Mouse (Mus musculus): ENCODE measurements around the gene Ifitm10. TPM values are rescaled to one million over a fixed set of nuclear protein-coding genes. Genes with fewer than 3 reads are reported as not detected.

Gene Ifitm10
- polyA plus RNA-seq, 1 experiment = not detected

DNA sequence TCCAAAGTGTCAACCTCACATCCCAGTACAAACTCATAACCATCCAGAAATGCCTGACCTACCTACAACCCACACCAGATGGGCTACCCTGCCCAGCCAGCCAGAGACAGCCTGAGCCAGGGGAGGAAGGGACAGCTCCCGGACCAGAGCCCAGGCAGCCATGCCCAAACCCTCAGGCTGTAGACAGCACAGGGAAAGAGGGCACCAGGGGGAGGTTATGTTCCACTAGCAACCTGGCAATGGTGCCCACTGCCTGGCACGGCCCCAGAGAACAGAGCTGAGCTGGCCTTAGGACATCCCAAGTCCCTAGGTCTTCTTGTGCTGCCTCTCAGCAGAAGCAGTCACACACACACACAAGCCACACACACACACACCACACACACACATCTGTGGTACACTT, 4.7 kb downstream of the Ifitm10 start:
- H3K4me3 ChIP-seq (ENCODE audit: control insufficient read depth, low read depth, low read length) = no peak overlapping the region
- H3K4me1 ChIP-seq (ENCODE audit: control insufficient read depth, insufficient read depth, low read length) = peaks cover 11% of the 10 kb centered on the region
- TF ChIP-seq CTCF (IDR thresholded peaks at IDR 0.05; ENCODE audit: control insufficient read depth, insufficient read depth, insufficient replicate concordance, low read depth, low read length) (no peak), POLR2A (IDR thresholded peaks at IDR 0.05; ENCODE audit: control insufficient read depth, low read depth, low read length) (no peak)
- H3K27me3 ChIP-seq (ENCODE audit: control insufficient read depth, insufficient read depth, low read length) = no peaks in the 10 kb centered on the region
- no peak overlapping the region for H3K27ac ChIP-seq (ENCODE audit: control insufficient read depth, insufficient read depth, low read depth, low read length)
- no peaks in the 10 kb centered on the region for H3K36me3 ChIP-seq (ENCODE audit: control insufficient read depth, insufficient read depth, low read length)

DNA sequence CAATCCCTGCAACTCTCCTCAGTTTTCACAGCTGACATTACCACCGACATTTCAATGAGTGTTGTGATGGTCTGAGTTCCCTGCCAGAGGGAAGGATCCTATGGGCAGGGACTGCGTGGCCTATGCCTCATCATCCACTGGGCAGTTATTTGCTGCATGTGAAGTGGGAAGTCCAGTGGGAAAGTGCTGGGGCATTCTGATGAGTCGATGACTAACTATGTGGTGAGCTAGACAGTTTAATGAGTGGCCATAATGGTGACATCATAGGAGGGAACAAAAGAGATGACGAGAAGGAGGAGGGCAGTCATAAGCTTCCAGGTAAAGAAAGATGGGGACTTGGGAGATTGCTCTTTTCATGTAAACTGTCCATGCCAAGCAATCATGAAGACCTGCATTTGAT, 10.4 kb downstream of the Ifitm10 start:
- no peak overlapping the region for H3K4me3 ChIP-seq (ENCODE audit: control insufficient read depth, low read depth, low read length)
- TF ChIP-seq POLR2A (IDR thresholded peaks at IDR 0.05; ENCODE audit: control insufficient read depth, low read depth, low read length) = no peak
- no peak for TF ChIP-seq CTCF (IDR thresholded peaks at IDR 0.05; ENCODE audit: control insufficient read depth, insufficient read depth, insufficient replicate concordance, low read depth, low read length)

GRCm38 (mm10) chr7:142360743-142361142, 12.8 kb downstream of the Ifitm10 start:
- Histone ChIP-seq H3K27ac (ENCODE audit: control insufficient read depth, insufficient read depth, low read depth, low read length) (no peak overlapping the region), H3K4me3 (ENCODE audit: control insufficient read depth, low read depth, low read length) (no peak overlapping the region), H3K4me1 (ENCODE audit: control insufficient read depth, insufficient read depth, low read length) (no peaks in the 10 kb centered on the region), H3K27me3 (ENCODE audit: control insufficient read depth, insufficient read depth, low read length) (no peaks in the 10 kb centered on the region), H3K36me3 (ENCODE audit: control insufficient read depth, insufficient read depth, low read length) (no peaks in the 10 kb centered on the region)
- TF ChIP-seq CTCF (IDR thresholded peaks at IDR 0.05; ENCODE audit: control insufficient read depth, insufficient read depth, insufficient replicate concordance, low read depth, low read length) = no peak
- TF ChIP-seq POLR2A (IDR thresholded peaks at IDR 0.05; ENCODE audit: control insufficient read depth, low read depth, low read length) = no peak

More for the DNA sequence above, 10.4 kb downstream of the Ifitm10 start:
- no peaks in the 10 kb centered on the region for H3K27me3 ChIP-seq (ENCODE audit: control insufficient read depth, insufficient read depth, low read length)
- no peaks in the 10 kb centered on the region for H3K4me1 ChIP-seq (ENCODE audit: control insufficient read depth, insufficient read depth, low read length)
- H3K27ac ChIP-seq (ENCODE audit: control insufficient read depth, insufficient read depth, low read depth, low read length) = no peak overlapping the region
- H3K36me3 ChIP-seq (ENCODE audit: control insufficient read depth, insufficient read depth, low read length) = no peaks in the 10 kb centered on the region

DNA sequence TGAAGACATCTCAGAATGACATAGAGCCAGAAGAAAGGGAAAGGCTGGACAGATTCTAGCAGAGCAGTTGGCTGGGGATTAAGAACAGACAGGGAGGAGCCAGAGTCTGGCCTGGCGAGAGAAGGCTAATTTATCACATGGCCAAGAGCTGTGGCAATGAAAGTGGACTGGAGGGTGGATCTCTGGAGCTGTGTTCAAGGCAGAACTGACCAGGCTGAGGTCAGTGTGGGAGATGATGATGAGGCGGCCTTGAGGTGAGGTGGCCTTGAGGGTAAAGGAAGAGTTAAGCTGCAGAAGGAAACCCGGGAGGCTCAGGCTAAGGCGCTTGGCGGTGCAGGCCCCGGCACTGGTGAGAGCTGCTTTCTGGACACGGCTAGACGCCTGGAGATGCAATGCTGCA, 14.4 kb downstream of the Ifitm10 start:
- Histone ChIP-seq H3K27me3 (ENCODE audit: control insufficient read depth, insufficient read depth, low read length) (no peaks in the 10 kb centered on the region), H3K27ac (ENCODE audit: control insufficient read depth, insufficient read depth, low read depth, low read length) (no peak overlapping the region), H3K4me1 (ENCODE audit: control insufficient read depth, insufficient read depth, low read length) (no peaks in the 10 kb centered on the region), H3K4me3 (ENCODE audit: control insufficient read depth, low read depth, low read length) (no peak overlapping the region), H3K36me3 (ENCODE audit: control insufficient read depth, insufficient read depth, low read length) (no peaks in the 10 kb centered on the region)
- TF ChIP-seq CTCF (IDR thresholded peaks at IDR 0.05; ENCODE audit: control insufficient read depth, insufficient read depth, insufficient replicate concordance, low read depth, low read length) (no peak), POLR2A (IDR thresholded peaks at IDR 0.05; ENCODE audit: control insufficient read depth, low read depth, low read length) (no peak)

DNA sequence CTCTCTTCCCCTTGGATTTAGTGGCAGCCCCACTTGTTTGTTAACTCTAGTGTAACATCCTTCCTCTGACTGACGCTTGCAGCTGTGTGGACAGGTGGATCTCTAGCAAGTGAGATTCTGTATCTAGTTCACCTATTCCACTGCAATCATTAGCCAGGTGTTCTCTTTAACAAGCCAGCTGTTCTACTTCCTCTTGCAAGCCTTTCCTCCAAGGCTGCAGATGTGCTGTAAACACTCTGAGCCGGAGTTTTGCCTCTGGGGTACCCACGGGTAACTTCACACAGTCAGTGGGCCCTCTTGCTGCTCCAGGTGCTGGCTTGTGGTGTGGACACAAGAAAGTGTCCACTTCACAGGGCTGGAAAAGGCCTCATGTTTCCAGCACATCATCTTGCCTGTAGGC, 16.0 kb downstream of the Ifitm10 start:
- Histone ChIP-seq H3K36me3 (ENCODE audit: control insufficient read depth, insufficient read depth, low read length) (no peaks in the 10 kb centered on the region), H3K27ac (ENCODE audit: control insufficient read depth, insufficient read depth, low read depth, low read length) (no peak overlapping the region), H3K4me3 (ENCODE audit: control insufficient read depth, low read depth, low read length) (no peak overlapping the region), H3K27me3 (ENCODE audit: control insufficient read depth, insufficient read depth, low read length) (no peaks in the 10 kb centered on the region), H3K4me1 (ENCODE audit: control insufficient read depth, insufficient read depth, low read length) (no peaks in the 10 kb centered on the region)
- no peak for TF ChIP-seq POLR2A (IDR thresholded peaks at IDR 0.05; ENCODE audit: control insufficient read depth, low read depth, low read length)
- TF ChIP-seq CTCF (IDR thresholded peaks at IDR 0.05; ENCODE audit: control insufficient read depth, insufficient read depth, insufficient replicate concordance, low read depth, low read length) = no peak

GRCm38 (mm10) chr7:142354661-142355233, 18.8 kb downstream of the Ifitm10 start:
- TF ChIP-seq CTCF (IDR thresholded peaks at IDR 0.05; ENCODE audit: control insufficient read depth, insufficient read depth, insufficient replicate concordance, low read depth, low read length) (no peak), POLR2A (IDR thresholded peaks at IDR 0.05; ENCODE audit: control insufficient read depth, low read depth, low read length) (no peak)
- H3K27ac ChIP-seq (ENCODE audit: control insufficient read depth, insufficient read depth, low read depth, low read length) = no peak overlapping the region

DNA sequence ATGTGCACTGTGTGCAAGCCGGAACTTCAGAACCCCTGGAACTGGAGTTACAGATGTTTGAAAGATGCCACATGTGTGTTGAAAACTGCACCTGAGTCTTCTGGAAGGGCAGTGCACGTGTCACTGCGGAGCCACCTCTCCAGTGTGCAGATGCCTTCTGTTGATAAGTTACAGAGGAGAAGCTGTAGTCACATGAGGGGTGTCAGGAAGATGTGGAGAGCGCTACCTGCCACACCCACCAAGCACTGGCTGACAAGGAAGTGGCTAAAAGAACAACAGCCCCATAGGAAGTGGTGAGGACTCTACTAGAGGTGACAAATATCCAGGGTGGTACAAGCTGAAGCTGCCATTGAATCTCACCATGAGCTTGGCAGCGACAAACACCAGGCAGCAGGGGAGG, 19.7 kb downstream of the Ifitm10 start:
- TF ChIP-seq CTCF (IDR thresholded peaks at IDR 0.05; ENCODE audit: control insufficient read depth, insufficient read depth, insufficient replicate concordance, low read depth, low read length) (no peak), POLR2A (IDR thresholded peaks at IDR 0.05; ENCODE audit: control insufficient read depth, low read depth, low read length) (no peak)
- no peaks in the 10 kb centered on the region for H3K4me1 ChIP-seq (ENCODE audit: control insufficient read depth, insufficient read depth, low read length)
- H3K4me3 ChIP-seq (ENCODE audit: control insufficient read depth, low read depth, low read length) = no peak overlapping the region
- H3K27me3 ChIP-seq (ENCODE audit: control insufficient read depth, insufficient read depth, low read length) = no peaks in the 10 kb centered on the region
- no peaks in the 10 kb centered on the region for H3K36me3 ChIP-seq (ENCODE audit: control insufficient read depth, insufficient read depth, low read length)
- no peak overlapping the region for H3K27ac ChIP-seq (ENCODE audit: control insufficient read depth, insufficient read depth, low read depth, low read length)

More at GRCm38 (mm10) chr7:142354661-142355233, 18.8 kb downstream of the Ifitm10 start:
- H3K4me3 ChIP-seq (ENCODE audit: control insufficient read depth, low read depth, low read length) = no peak overlapping the region
- H3K27me3 ChIP-seq (ENCODE audit: control insufficient read depth, insufficient read depth, low read length) = no peaks in the 10 kb centered on the region
- no peaks in the 10 kb centered on the region for H3K36me3 ChIP-seq (ENCODE audit: control insufficient read depth, insufficient read depth, low read length)
- no peaks in the 10 kb centered on the region for H3K4me1 ChIP-seq (ENCODE audit: control insufficient read depth, insufficient read depth, low read length)

Measured in testis, adult 2 months (tissue).